Mouse (Mus musculus) spleen, postnatal 0 days (tissue): ENCODE measurements around the gene Gm3676. TPM values are rescaled to one million over a fixed set of nuclear protein-coding genes. Genes with fewer than 3 reads are reported as not detected.

Experiments
- polyA plus RNA-seq: library from polyadenylated mRNA; unstranded; fragments of >200 nt; fragmentation: Nextera tagmentation; extraction: Ambion mirVana; gene quantifications from 2 replicates; pipeline ENCODE4 v1.2.1, GENCODE M21; 2015

Gene Gm3676
- not detected in 2 replicates for polyA plus RNA-seq

DNA sequence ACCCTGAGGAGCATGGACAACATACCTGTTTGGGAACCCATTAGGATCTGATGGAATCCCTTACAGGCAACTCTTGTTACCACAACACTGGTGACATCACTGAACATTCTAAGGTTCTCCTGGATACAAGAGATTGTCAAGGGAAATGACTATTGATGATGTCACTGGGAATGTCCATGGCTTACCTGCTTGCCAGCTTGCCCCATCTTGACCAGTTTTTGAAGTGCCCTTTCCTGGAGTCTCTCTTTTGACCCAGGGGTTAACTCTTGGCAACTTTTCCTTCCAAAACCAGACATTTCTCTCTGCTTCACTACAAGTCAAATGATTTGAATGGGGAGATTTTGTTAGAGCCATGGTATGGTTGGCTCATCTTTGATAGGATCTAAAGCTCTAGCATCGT lies at the start of gene Gm3676:
Gene Gm3676 (minus strand): TSS at position 101 of the 400 bp plus-strand sequence.

DNA sequence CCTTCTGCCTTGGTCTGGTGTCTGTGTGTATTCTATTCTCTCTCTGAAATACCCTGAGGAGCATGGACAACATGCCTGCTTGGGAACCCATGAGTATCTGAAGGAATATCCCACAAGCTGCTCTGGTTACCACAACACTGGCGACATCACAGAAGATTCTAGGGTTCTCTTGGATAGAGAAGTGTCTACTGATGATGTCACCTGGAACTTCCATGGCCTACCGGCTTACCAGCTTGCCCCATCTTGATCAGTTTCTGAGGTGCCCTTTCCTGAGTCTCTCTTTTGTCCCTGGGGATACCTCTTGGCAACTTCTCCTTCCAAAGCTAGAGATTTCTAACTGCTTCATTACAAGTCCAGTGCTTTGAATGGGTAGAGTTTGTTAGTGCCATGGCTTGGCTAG lies 21.8 kb downstream of the Gm3676 start, which contains the start of gene Gm3072:
Gene Gm3072 (minus strand): TSS at position 101 of the 400 bp plus-strand sequence.

Other genes with a start within 250 kb of the Gm3676 start
- gene Gm6482, start 238.2 kb downstream of the Gm3676 start, polyA plus RNA-seq: not detected in 2 replicates
- not detected in 2 replicates for gene Gm7954, start 193.0 kb downstream of the Gm3676 start, polyA plus RNA-seq
- gene Gm3486, start 157.0 kb downstream of the Gm3676 start, polyA plus RNA-seq: not detected in 2 replicates
- not detected in 2 replicates for gene Gm7970, start 90.9 kb downstream of the Gm3676 start, polyA plus RNA-seq
- not detected in 2 replicates for gene 1700049E17Rik2, start 73.3 kb downstream of the Gm3676 start, polyA plus RNA-seq
- not detected in 2 replicates for gene Gm3072, start 21.9 kb downstream of the Gm3676 start, polyA plus RNA-seq
- not detected in 2 replicates for gene Gm8068, start 55.4 kb upstream of the Gm3676 start, polyA plus RNA-seq
- not detected in 2 replicates for gene Gm7929, start 104.1 kb upstream of the Gm3676 start, polyA plus RNA-seq
- gene Gm47189, start 126.0 kb upstream of the Gm3676 start, polyA plus RNA-seq: not detected in 2 replicates